Mouse (Mus musculus) activated CD4-positive, CD25-positive, alpha-beta regulatory T cell, adult 4 months (primary cell): ENCODE measurements around the gene G6pdx. TPM values are rescaled to one million over a fixed set of nuclear protein-coding genes. Genes with fewer than 3 reads are reported as not detected.

Experiments
- polyA plus RNA-seq, 2 experiments: library from polyadenylated mRNA; unstranded; fragments of 100-300 nt; shearing (Covaris generic); gene quantifications; one replicate each; pipeline ENCODE4 v1.2.1; 2017

The G6pdx gene
- polyA plus RNA-seq, 2 experiments from 2014 or later, result 31.7 to 37.7 TPM

Other genes starting within 250 kb of the G6pdx start
- 100 to 1,000 TPM; 202 to 298 TPM for gene Flna, start 179.4 kb downstream of the G6pdx start, polyA plus RNA-seq
- gene Emd, start 174.5 kb downstream of the G6pdx start, polyA plus RNA-seq, result 10 to 100 TPM; 47.0 to 48.0 TPM
- gene Rpl10, start 158.4 kb downstream of the G6pdx start, polyA plus RNA-seq, result 1,000 to 10,000 TPM in 1 of 2 experiments, 100 to 1,000 TPM in 1; 640 to 1,689 TPM
- 10 to 100 TPM; 42.1 to 51.3 TPM for gene Taz, start 147.3 kb downstream of the G6pdx start, polyA plus RNA-seq
- 10 to 100 TPM; 16.6 to 18.5 TPM for gene Dnase1l1, start 146.9 kb downstream of the G6pdx start, polyA plus RNA-seq
- 100 to 1,000 TPM; 139 to 153 TPM for gene Atp6ap1, start 132.1 kb downstream of the G6pdx start, polyA plus RNA-seq
- gene Gdi1, start 124.2 kb downstream of the G6pdx start, polyA plus RNA-seq, result 100 to 1,000 TPM; 176 to 227 TPM
- 10 to 100 TPM; 63.2 to 71.0 TPM for gene Fam50a, start 116.2 kb downstream of the G6pdx start, polyA plus RNA-seq
- 1 to 10 TPM in 1 of 2 experiments, under 1 TPM in 1; 0.74 to 2.5 TPM for gene Plxna3, start 100.1 kb downstream of the G6pdx start, polyA plus RNA-seq
- gene Lage3, start 75.6 kb downstream of the G6pdx start, polyA plus RNA-seq, result 10 to 100 TPM; 70.4 to 87.6 TPM
- 10 to 100 TPM; 57.4 to 70.9 TPM for gene Ubl4a, start 56.0 kb downstream of the G6pdx start, polyA plus RNA-seq
- gene Slc10a3, start 55.8 kb downstream of the G6pdx start, polyA plus RNA-seq, result 10 to 100 TPM; 22.4 to 34.2 TPM
- gene Fam3a, start 35.9 kb downstream of the G6pdx start, polyA plus RNA-seq, result 10 to 100 TPM; 17.6 to 27.2 TPM
- 10 to 100 TPM; 35.4 to 38.5 TPM for gene Ikbkg, start 35.9 kb downstream of the G6pdx start, polyA plus RNA-seq
- not detected for gene Gm6880, start 52.2 kb upstream of the G6pdx start, polyA plus RNA-seq
- not detected for gene Olfr1326-ps1, start 145.7 kb upstream of the G6pdx start, polyA plus RNA-seq
- gene Olfr1325, start 163.5 kb upstream of the G6pdx start, polyA plus RNA-seq, result not detected
- not detected for gene Gm5640, start 216.4 kb upstream of the G6pdx start, polyA plus RNA-seq